Mouse (Mus musculus) lung, postnatal 0 days (tissue): ENCODE data around the gene Ctdsp1. TPM values are rescaled to one million over a fixed set of nuclear protein-coding genes. Genes with fewer than 3 reads are reported as not detected.

Experiments used
- ATAC-seq: fragments of 200-750 bp; cut with Nextera tagmentation; 2 replicates; pipeline ENCODE4 v1.8.0; 2017; ENCODE audit warnings: moderate library complexity
- DNase-seq: peaks from one replicate; pipeline ENCODE4 v3.0.0-alpha.2; 2016; ENCODE audit warnings: low spot score
- H3K27ac ChIP-seq: fragments of 300-500 bp; sonication (generic); 2 replicates; pipeline ENCODE4 v1.5.1; 2014; ENCODE audit warnings: antibody characterized with exemption, mild to moderate bottlenecking, low read length, mixed read lengths
- H3K27me3 ChIP-seq: fragments of 300-500 bp; sonication (generic); replicated peaks from 2 replicates; pipeline ENCODE4 v1.6.1; 2014; ENCODE audit warnings: low read length, mixed read lengths; ENCODE audit not compliant: insufficient read depth
- H3K36me3 ChIP-seq: fragments of 300-500 bp; sonication (generic); 2 replicates; pipeline ENCODE4 v1.6.1; 2014; ENCODE audit warnings: low read length, mixed read lengths; ENCODE audit not compliant: insufficient read depth
- H3K4me1 ChIP-seq: fragments of 300-500 bp; sonication (generic); 2 replicates; pipeline ENCODE4 v1.6.1; 2014; ENCODE audit warnings: antibody characterized with exemption, low read depth, low read length, mixed read lengths; ENCODE audit not compliant: insufficient read depth
- H3K4me2 ChIP-seq: fragments of 300-500 bp; sonication (generic); replicated peaks from 2 replicates; pipeline ENCODE4 v1.6.1; 2014; ENCODE audit warnings: low read depth, mild to moderate bottlenecking, low read length, moderate library complexity, mixed read lengths
- H3K4me3 ChIP-seq: fragments of 300-500 bp; sonication (generic); 2 replicates; pipeline ENCODE4 v1.5.1; 2014; ENCODE audit warnings: low read depth, low read length
- H3K9ac ChIP-seq: fragments of 300-500 bp; sonication (generic); replicated peaks from 2 replicates; pipeline ENCODE4 v1.6.1; 2014; ENCODE audit warnings: low read depth, mild to moderate bottlenecking
- H3K9me3 ChIP-seq: fragments of 300-500 bp; sonication (generic); 2 replicates; pipeline ENCODE4 v1.6.1; 2016; ENCODE audit warnings: low read length, mixed read lengths
- CTCF ChIP-seq: IDR thresholded peaks from 2 replicates; pipeline ENCODE4 v1.5.1; 2016; ENCODE audit warnings: antibody characterized with exemption, mild to moderate bottlenecking
- EP300 ChIP-seq: IDR thresholded peaks from 2 replicates; pipeline ENCODE4 v1.6.1; 2016; ENCODE audit warnings: antibody characterized with exemption, mild to moderate bottlenecking, control low read depth
- WGBS: fragments of 180-500 bp; shearing (Covaris S2); extraction: QIAGEN DNeasy Blood & Tissue Kit; methylation state at CpG from one replicate; pipeline ENCODE4 v1.1.7; 2014; 5-methylcytosine and 5-hydroxymethylcytosine counted together
- polyA plus RNA-seq: library from polyadenylated mRNA; unstranded; fragments of >200 nt; fragmentation: Nextera tagmentation; extraction: Ambion mirVana; gene quantifications from 2 replicates; pipeline ENCODE4 v1.2.1, GENCODE M21; 2015

The Ctdsp1 gene
- 72.5 and 75.0 TPM in 2 replicates for polyA plus RNA-seq

GRCm38 (mm10) chr1:74390924-74391748 lies at the start of gene Ctdsp1:
Gene Ctdsp1, plus strand, starts transcription at chr1:74391509.
- H3K9me3 ChIP-seq = no peaks in the 10 kb centered on the region
- WGBS = 2% methylated on average over 44 of the region's 51 CpGs
- H3K27me3 ChIP-seq = no peaks in the 10 kb centered on the region
- peak; percentile 82 for ATAC-seq
- peak within 1 kb of the TSS; percentile 79 for H3K4me2 ChIP-seq
- no peaks in the 10 kb centered on the region; the same call in 1 of the 2 replicates for H3K36me3 ChIP-seq
- DNase-seq = peak; percentile 100
- peaks cover 9% of the 10 kb centered on the region; the same call in 1 of the 2 replicates for H3K4me1 ChIP-seq
- peak within 1 kb of the TSS; percentile 96 for H3K4me3 ChIP-seq
- H3K9ac ChIP-seq = peak within 1 kb of the TSS; percentile 99
- TF ChIP-seq CTCF (0 out of 2 replicates have a peak, but pooled peaks have one; percentile 22), EP300 (no peak; the same call in 1 of the 2 replicates)
- H3K27ac ChIP-seq = peak within 1 kb of the TSS; percentile 100

DNA sequence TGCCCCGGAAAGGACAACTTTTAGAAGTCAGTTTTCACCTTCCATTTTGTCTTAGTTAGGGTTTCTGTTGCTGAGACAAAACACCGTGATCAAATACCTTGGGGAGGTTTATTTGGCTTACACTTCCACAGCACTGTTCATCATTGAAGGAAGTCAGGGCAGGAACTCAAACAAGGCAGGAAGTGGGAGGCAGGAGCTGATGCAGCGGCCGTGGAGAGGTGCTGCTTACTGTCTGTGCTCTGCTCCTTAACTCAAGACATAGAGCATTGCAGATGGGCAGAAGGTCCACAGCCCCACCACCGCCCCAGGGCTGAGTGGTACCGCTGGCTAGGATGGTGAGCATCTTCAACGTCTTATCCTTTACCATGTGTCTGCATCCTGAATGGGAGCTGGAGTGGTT lies 49.4 kb upstream of the Ctdsp1 start:
- Histone ChIP-seq H3K27ac (no peak overlapping the region), H3K4me3 (no peak overlapping the region), H3K36me3 (no peaks in the 10 kb centered on the region), H3K9ac (no peak overlapping the region), H3K27me3 (no peaks in the 10 kb centered on the region), H3K4me2 (no peak overlapping the region), H3K9me3 (no peaks in the 10 kb centered on the region), H3K4me1 (no peaks in the 10 kb centered on the region)
- ATAC-seq (no peak), DNase-seq (no peak)
- TF ChIP-seq EP300 (no peak), CTCF (no peak)
- 76% methylated on average over 7 of the region's 7 CpGs for WGBS

DNA sequence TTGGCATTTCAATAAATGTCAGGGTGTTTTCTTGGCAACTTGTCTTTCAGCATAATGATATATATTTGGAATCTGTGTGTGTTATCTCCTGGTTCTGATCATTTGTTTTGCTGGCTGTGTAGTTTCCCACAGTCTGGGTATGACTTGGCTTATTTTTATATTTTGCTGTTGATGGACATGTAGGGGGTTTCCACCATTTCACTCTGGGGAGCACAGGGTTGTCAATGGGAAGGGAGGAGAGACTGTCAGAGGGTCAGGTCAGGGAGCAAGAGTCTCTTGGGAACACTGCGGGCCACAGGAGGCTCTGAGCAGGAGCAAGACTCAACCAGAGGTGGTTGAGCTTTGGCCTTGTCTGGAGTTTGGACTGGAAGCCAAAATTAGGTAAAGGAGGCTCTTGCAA lies 49.0 kb upstream of the Ctdsp1 start:
- no peaks in the 10 kb centered on the region for H3K4me1 ChIP-seq
- 88% methylated on average over 1 of the region's 1 CpGs for WGBS
- H3K4me2 ChIP-seq = no peak overlapping the region
- DNase-seq (no peak), ATAC-seq (no peak)
- H3K4me3 ChIP-seq = no peak overlapping the region
- no peak overlapping the region for H3K9ac ChIP-seq
- no peaks in the 10 kb centered on the region for H3K36me3 ChIP-seq
- TF ChIP-seq CTCF (no peak), EP300 (no peak)
- no peak overlapping the region for H3K27ac ChIP-seq
- H3K27me3 ChIP-seq = no peaks in the 10 kb centered on the region
- no peaks in the 10 kb centered on the region for H3K9me3 ChIP-seq

- DNase-seq (no peak), ATAC-seq (no peak)
- Histone ChIP-seq H3K4me1 (no peaks in the 10 kb centered on the region), H3K4me3 (no peak overlapping the region), H3K4me2 (no peak overlapping the region), H3K36me3 (no peaks in the 10 kb centered on the region), H3K9me3 (no peaks in the 10 kb centered on the region), H3K9ac (no peak overlapping the region), H3K27ac (no peak overlapping the region), H3K27me3 (no peaks in the 10 kb centered on the region)
- 77% methylated on average over 5 of the region's 5 CpGs for WGBS
- TF ChIP-seq EP300 (no peak), CTCF (no peak)
Observed at GRCm38 (mm10) chr1:74343161-74343560, 48.1 kb upstream of the Ctdsp1 start.

DNA sequence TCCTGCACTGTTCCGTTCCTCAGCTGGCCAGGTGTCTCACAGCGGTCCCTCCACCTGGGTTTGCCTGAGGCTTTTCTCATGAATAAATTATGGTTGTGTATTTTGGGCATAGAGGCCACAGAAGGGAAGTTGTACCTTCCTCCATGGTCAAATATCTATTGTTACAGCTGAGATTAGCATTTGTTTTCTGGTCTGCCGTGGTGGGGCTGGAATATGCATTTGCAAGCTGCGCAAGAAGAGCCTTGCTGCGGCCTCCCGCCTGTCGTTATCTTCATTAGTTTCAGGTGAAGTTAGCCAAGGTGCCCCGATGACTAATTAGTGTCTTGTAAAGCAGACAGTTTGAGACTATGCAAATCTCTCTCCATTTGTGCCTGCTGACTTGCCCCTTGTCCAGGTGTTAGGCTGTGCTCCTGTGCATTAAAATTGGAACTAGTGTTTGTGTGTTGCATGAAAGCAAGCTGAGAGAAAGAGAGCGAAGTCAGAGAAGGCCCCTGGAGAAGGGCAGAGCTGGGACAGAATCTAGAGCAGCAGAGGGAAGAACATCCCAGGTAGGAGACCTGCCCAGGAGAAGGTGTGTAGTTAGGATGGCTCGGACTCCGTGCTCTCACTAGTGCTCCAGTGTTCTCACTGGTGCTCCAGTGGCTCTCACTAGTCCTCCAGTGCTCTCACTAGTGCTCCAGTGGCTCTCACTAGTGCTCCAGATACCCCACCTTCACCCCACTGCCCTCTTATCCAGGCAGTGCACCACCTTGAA lies 47.0 kb upstream of the Ctdsp1 start:
- Histone ChIP-seq H3K4me3 (no peak overlapping the region), H3K9me3 (no peaks in the 10 kb centered on the region), H3K4me2 (no peak overlapping the region), H3K4me1 (no peaks in the 10 kb centered on the region), H3K27ac (no peak overlapping the region), H3K36me3 (no peaks in the 10 kb centered on the region), H3K9ac (no peak overlapping the region), H3K27me3 (no peaks in the 10 kb centered on the region)
- no peak for DNase-seq
- 81% methylated on average over 11 of the region's 11 CpGs for WGBS
- TF ChIP-seq CTCF (no peak), EP300 (no peak)
- ATAC-seq = no peak

DNA sequence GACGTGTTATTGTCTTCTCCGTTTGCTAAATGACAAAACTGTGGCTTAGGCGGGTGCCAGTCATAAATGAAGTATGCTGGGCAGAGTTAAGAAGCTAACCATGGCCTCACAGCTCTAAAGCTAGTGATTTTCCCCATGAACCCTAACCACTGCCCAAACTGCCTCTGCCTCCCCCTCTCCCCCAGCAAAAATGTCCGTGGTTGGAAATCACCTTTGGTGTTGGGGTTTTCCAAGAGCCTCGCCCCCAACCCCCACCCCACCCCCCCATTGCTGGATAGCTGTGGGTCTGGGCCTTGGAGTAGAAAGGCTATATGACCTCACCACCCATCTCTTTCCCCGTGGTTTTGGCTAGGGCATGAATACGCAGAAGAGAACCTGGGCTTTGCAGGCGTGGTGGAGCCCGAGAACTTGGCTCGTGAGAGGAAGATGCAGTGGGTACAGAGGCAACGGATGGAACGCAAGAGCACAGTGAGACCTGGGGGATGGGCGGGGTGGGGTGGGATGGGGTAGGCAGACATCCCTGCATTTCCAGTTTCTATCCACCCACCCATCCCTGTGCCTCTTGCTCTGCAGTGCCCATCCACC lies 40.0 kb upstream of the Ctdsp1 start:
- ATAC-seq (no peak), DNase-seq (no peak)
- Histone ChIP-seq H3K9me3 (no peaks in the 10 kb centered on the region), H3K27me3 (no peaks in the 10 kb centered on the region), H3K9ac (no peak overlapping the region), H3K4me2 (no peak overlapping the region), H3K27ac (no peak overlapping the region), H3K4me1 (no peaks in the 10 kb centered on the region), H3K4me3 (no peak overlapping the region), H3K36me3 (no peaks in the 10 kb centered on the region)
- TF ChIP-seq EP300 = no peak
- no peak for TF ChIP-seq CTCF
- WGBS = 90% methylated on average over 13 of the region's 13 CpGs
